Mouse (Mus musculus): Measurements from ENCODE around the gene Gm10234. TPM values are rescaled to one million over a fixed set of nuclear protein-coding genes. Genes with fewer than 3 reads are reported as not detected.

Gm10234 gene
- not detected in 2 replicates for polyA plus RNA-seq (2016; fragmentation: Nextera tagmentation; extraction: Ambion mirVana)

- Histone ChIP-seq H3K4me1 (no peaks in the 10 kb centered on the region), H3K27ac (no peak within 1 kb of the TSS), H3K4me3 (no peak within 1 kb of the TSS), H3K36me3 (replicated peaks) (no peaks in the 10 kb centered on the region), H3K27me3 (ENCODE audit: poor library complexity, severe bottlenecking) (no peaks in the 10 kb centered on the region), H3K9me3 (no peaks in the 10 kb centered on the region)
- DNase-seq (ENCODE audit: extremely low spot score, low spot score) = no peak
Observed at GRCm38 (mm10) chr6:95321812-95322211, at the start of gene Gm10234. Gene Gm10234 (plus strand): TSS chr6:95322112.

- no peaks in the 10 kb centered on the region for H3K36me3 ChIP-seq (replicated peaks)
- H3K4me3 ChIP-seq = no peak overlapping the region
- no peak overlapping the region for H3K27ac ChIP-seq
- no peak for DNase-seq (ENCODE audit: extremely low spot score, low spot score)
- no peaks in the 10 kb centered on the region for H3K4me1 ChIP-seq
- no peaks in the 10 kb centered on the region for H3K9me3 ChIP-seq
- no peaks in the 10 kb centered on the region for H3K27me3 ChIP-seq (ENCODE audit: poor library complexity, severe bottlenecking)
- 90% methylated on average over 1 of the region's 1 CpGs for WGBS
Observed at GRCm38 (mm10) chr6:95277633-95278032, 44.3 kb upstream of the Gm10234 start.

GRCm38 (mm10) chr6:95296025-95296424 is 25.9 kb upstream of the Gm10234 start:
- DNase-seq (ENCODE audit: extremely low spot score, low spot score) = no peak
- Histone ChIP-seq H3K27ac (no peak overlapping the region), H3K4me3 (no peak overlapping the region), H3K36me3 (replicated peaks) (no peaks in the 10 kb centered on the region), H3K27me3 (ENCODE audit: poor library complexity, severe bottlenecking) (no peaks in the 10 kb centered on the region), H3K9me3 (no peaks in the 10 kb centered on the region), H3K4me1 (0 out of 2 replicates have a peak, but pooled peaks cover 3% of the 10 kb centered on the region)
- WGBS = 87% methylated on average over 4 of the region's 4 CpGs

GRCm38 (mm10) chr6:95298387-95298786 is 23.5 kb upstream of the Gm10234 start:
- Histone ChIP-seq H3K9me3 (no peaks in the 10 kb centered on the region), H3K27me3 (ENCODE audit: poor library complexity, severe bottlenecking) (no peaks in the 10 kb centered on the region), H3K4me3 (no peak overlapping the region), H3K4me1 (0 out of 2 replicates have a peak, but pooled peaks cover under 1% of the 10 kb centered on the region), H3K36me3 (replicated peaks) (no peaks in the 10 kb centered on the region), H3K27ac (no peak overlapping the region)
- 80% methylated on average over 3 of the region's 3 CpGs for WGBS
- no peak for DNase-seq (ENCODE audit: extremely low spot score, low spot score)

GRCm38 (mm10) chr6:95300658-95301057 is 21.3 kb upstream of the Gm10234 start:
- no peaks in the 10 kb centered on the region for H3K9me3 ChIP-seq
- H3K27me3 ChIP-seq (ENCODE audit: poor library complexity, severe bottlenecking) = no peaks in the 10 kb centered on the region
- no peak overlapping the region for H3K27ac ChIP-seq
- no peaks in the 10 kb centered on the region for H3K4me1 ChIP-seq
- no peak for DNase-seq (ENCODE audit: extremely low spot score, low spot score)
- no peak overlapping the region for H3K4me3 ChIP-seq
- WGBS = 83% methylated on average over 2 of the region's 2 CpGs
- H3K36me3 ChIP-seq (replicated peaks) = no peaks in the 10 kb centered on the region

GRCm38 (mm10) chr6:95331191-95331590 is 9.3 kb downstream of the Gm10234 start:
- H3K4me3 ChIP-seq = no peak overlapping the region
- H3K9me3 ChIP-seq = no peaks in the 10 kb centered on the region
- no peaks in the 10 kb centered on the region for H3K4me1 ChIP-seq
- DNase-seq (ENCODE audit: extremely low spot score, low spot score) = no peak
- H3K27me3 ChIP-seq (ENCODE audit: poor library complexity, severe bottlenecking) = no peaks in the 10 kb centered on the region
- no peaks in the 10 kb centered on the region for H3K36me3 ChIP-seq (replicated peaks)
- WGBS = 90% methylated on average over 5 of the region's 5 CpGs
- no peak overlapping the region for H3K27ac ChIP-seq

- Histone ChIP-seq H3K36me3 (replicated peaks) (no peaks in the 10 kb centered on the region), H3K27ac (no peak overlapping the region), H3K4me3 (no peak overlapping the region), H3K27me3 (ENCODE audit: poor library complexity, severe bottlenecking) (no peaks in the 10 kb centered on the region), H3K9me3 (no peaks in the 10 kb centered on the region), H3K4me1 (no peaks in the 10 kb centered on the region)
- 91% methylated on average over 6 of the region's 6 CpGs for WGBS
- DNase-seq (ENCODE audit: extremely low spot score, low spot score) = no peak
Observed at GRCm38 (mm10) chr6:95334781-95335180, 12.9 kb downstream of the Gm10234 start.

GRCm38 (mm10) chr6:95349378-95349777 is 27.5 kb downstream of the Gm10234 start:
- Histone ChIP-seq H3K4me1 (no peaks in the 10 kb centered on the region), H3K9me3 (no peaks in the 10 kb centered on the region), H3K27ac (no peak overlapping the region), H3K27me3 (ENCODE audit: poor library complexity, severe bottlenecking) (no peaks in the 10 kb centered on the region), H3K36me3 (replicated peaks) (no peaks in the 10 kb centered on the region), H3K4me3 (no peak overlapping the region)
- no peak for DNase-seq (ENCODE audit: extremely low spot score, low spot score)

- Histone ChIP-seq H3K36me3 (replicated peaks) (no peaks in the 10 kb centered on the region), H3K27ac (no peak overlapping the region), H3K9me3 (no peaks in the 10 kb centered on the region), H3K27me3 (ENCODE audit: poor library complexity, severe bottlenecking) (no peaks in the 10 kb centered on the region), H3K4me1 (no peaks in the 10 kb centered on the region), H3K4me3 (no peak overlapping the region)
- WGBS = 93% methylated on average over 7 of the region's 7 CpGs
- DNase-seq (ENCODE audit: extremely low spot score, low spot score) = no peak
Observed at GRCm38 (mm10) chr6:95353043-95353442, 31.1 kb downstream of the Gm10234 start.

- no peak for DNase-seq (ENCODE audit: extremely low spot score, low spot score)
- Histone ChIP-seq H3K36me3 (replicated peaks) (no peaks in the 10 kb centered on the region), H3K27ac (no peak overlapping the region), H3K9me3 (no peaks in the 10 kb centered on the region), H3K4me3 (no peak overlapping the region), H3K4me1 (no peaks in the 10 kb centered on the region), H3K27me3 (ENCODE audit: poor library complexity, severe bottlenecking) (no peaks in the 10 kb centered on the region)
- 92% methylated on average over 1 of the region's 1 CpGs for WGBS
Observed at GRCm38 (mm10) chr6:95353886-95354285, 32.0 kb downstream of the Gm10234 start.

GRCm38 (mm10) chr6:95360084-95360483 is 38.2 kb downstream of the Gm10234 start:
- 94% methylated on average over 5 of the region's 5 CpGs for WGBS
- no peaks in the 10 kb centered on the region for H3K27me3 ChIP-seq (ENCODE audit: poor library complexity, severe bottlenecking)

GRCm38 (mm10) chr6:95362707-95363106 is 40.8 kb downstream of the Gm10234 start:
- 88% methylated on average over 5 of the region's 5 CpGs for WGBS
- H3K36me3 ChIP-seq (replicated peaks) = no peaks in the 10 kb centered on the region
- no peaks in the 10 kb centered on the region for H3K4me1 ChIP-seq
- no peaks in the 10 kb centered on the region for H3K27me3 ChIP-seq (ENCODE audit: poor library complexity, severe bottlenecking)
- no peak for DNase-seq (ENCODE audit: extremely low spot score, low spot score)
- H3K4me3 ChIP-seq = no peak overlapping the region
- no peak overlapping the region for H3K27ac ChIP-seq
- H3K9me3 ChIP-seq = no peaks in the 10 kb centered on the region

More at GRCm38 (mm10) chr6:95360084-95360483, 38.2 kb downstream of the Gm10234 start:
- H3K27ac ChIP-seq = no peak overlapping the region
- no peak for DNase-seq (ENCODE audit: extremely low spot score, low spot score)
- H3K9me3 ChIP-seq = no peaks in the 10 kb centered on the region
- no peaks in the 10 kb centered on the region for H3K36me3 ChIP-seq (replicated peaks)
- H3K4me3 ChIP-seq = no peak overlapping the region
- H3K4me1 ChIP-seq = no peaks in the 10 kb centered on the region

GRCm38 (mm10) chr6:95371811-95372210 is 49.9 kb downstream of the Gm10234 start:
- no peaks in the 10 kb centered on the region for H3K9me3 ChIP-seq
- 82% methylated on average over 4 of the region's 4 CpGs for WGBS
- H3K27me3 ChIP-seq (ENCODE audit: poor library complexity, severe bottlenecking) = no peaks in the 10 kb centered on the region
- H3K4me3 ChIP-seq = no peak overlapping the region
- H3K36me3 ChIP-seq (replicated peaks) = no peaks in the 10 kb centered on the region
- H3K27ac ChIP-seq = no peak overlapping the region
- no peaks in the 10 kb centered on the region for H3K4me1 ChIP-seq
- no peak for DNase-seq (ENCODE audit: extremely low spot score, low spot score)
